Mouse (Mus musculus) layer of hippocampus, postnatal 10 days (tissue): ENCODE data around the gene Inpp5f. TPM values are rescaled to one million over a fixed set of nuclear protein-coding genes. Genes with fewer than 3 reads are reported as not detected.
"Not testable (repeated sequence)": the region's sequence is repeated elsewhere in the genome, so short reads cannot be mapped to it uniquely, and the experiment has no call there.

ENCODE experiments used
- DNase-seq, 2 experiments: peaks; one replicate each; pipeline ENCODE4 v3.0.0; 2021; ENCODE audit warnings: low spot score in 2 of 2
- total RNA-seq, 2 experiments: library from RNA; stranded (reverse); gene quantifications; 2 replicates each; pipeline ENCODE4 v1.2.3; 2021

The Inpp5f gene
- total RNA-seq, 2 experiments from 2014 or later: 382 to 384 TPM

- DNase-seq: no peak
Observed at GRCm38 (mm10) chr7:128642386-128642785, 31.3 kb downstream of the Inpp5f start.

- no peak for DNase-seq
Observed at GRCm38 (mm10) chr7:128656970-128657369, 45.8 kb downstream of the Inpp5f start.

- no peak for DNase-seq
Observed at GRCm38 (mm10) chr7:128663906-128664305, 52.8 kb downstream of the Inpp5f start.

GRCm38 (mm10) chr7:128664861-128665377, 53.8 kb downstream of the Inpp5f start:
- DNase-seq: no peak

- no peak for DNase-seq
Observed at GRCm38 (mm10) chr7:128667788-128668187, 56.7 kb downstream of the Inpp5f start.

- DNase-seq: no peak
Observed at GRCm38 (mm10) chr7:128668831-128669230, 57.7 kb downstream of the Inpp5f start.

- DNase-seq: peak in 1 of 2 experiments; percentile 48
Observed at GRCm38 (mm10) chr7:128671952-128672351, 60.8 kb downstream of the Inpp5f start.

- peak in 1 of 2 experiments; percentile 39 for DNase-seq
Observed at GRCm38 (mm10) chr7:128672408-128673010, 61.4 kb downstream of the Inpp5f start.

- DNase-seq: no peak
Observed at GRCm38 (mm10) chr7:128678546-128678945, 67.4 kb downstream of the Inpp5f start.

GRCm38 (mm10) chr7:128687821-128688564, 76.9 kb downstream of the Inpp5f start:
- peak; percentile 78 to 87 for DNase-seq

GRCm38 (mm10) chr7:128689347-128689746, 78.2 kb downstream of the Inpp5f start:
- no peak for DNase-seq

- DNase-seq: peak; percentile 98 to 99
Observed at GRCm38 (mm10) chr7:128690070-128690469, 78.9 kb downstream of the Inpp5f start.

GRCm38 (mm10) chr7:128690796-128691195, 79.7 kb downstream of the Inpp5f start:
- peak; percentile 58 to 64 for DNase-seq

- no peak for DNase-seq
Observed at GRCm38 (mm10) chr7:128692163-128692562, 81.0 kb downstream of the Inpp5f start.

GRCm38 (mm10) chr7:128694848-128695247, 83.7 kb downstream of the Inpp5f start:
- DNase-seq: no peak

- not testable (repeated sequence) for DNase-seq
Observed at GRCm38 (mm10) chr7:128699959-128700358, 88.8 kb downstream of the Inpp5f start.

- peak; percentile 82 to 83 for DNase-seq
Observed at GRCm38 (mm10) chr7:128705735-128706134, 94.6 kb downstream of the Inpp5f start.

- no peak for DNase-seq
Observed at GRCm38 (mm10) chr7:128717991-128718390, 106.9 kb downstream of the Inpp5f start.

- peak; percentile 69 to 77 for DNase-seq
Observed at GRCm38 (mm10) chr7:128724761-128725160, 113.6 kb downstream of the Inpp5f start.

GRCm38 (mm10) chr7:128725189-128725588, 114.1 kb downstream of the Inpp5f start:
- no peak for DNase-seq

GRCm38 (mm10) chr7:128726999-128727398, 115.9 kb downstream of the Inpp5f start:
- DNase-seq: no peak

GRCm38 (mm10) chr7:128727701-128728100, 116.6 kb downstream of the Inpp5f start:
- DNase-seq: no peak
